21 mouse cellular contexts compared by ENCODE assay signal in the genomic region with DNA sequence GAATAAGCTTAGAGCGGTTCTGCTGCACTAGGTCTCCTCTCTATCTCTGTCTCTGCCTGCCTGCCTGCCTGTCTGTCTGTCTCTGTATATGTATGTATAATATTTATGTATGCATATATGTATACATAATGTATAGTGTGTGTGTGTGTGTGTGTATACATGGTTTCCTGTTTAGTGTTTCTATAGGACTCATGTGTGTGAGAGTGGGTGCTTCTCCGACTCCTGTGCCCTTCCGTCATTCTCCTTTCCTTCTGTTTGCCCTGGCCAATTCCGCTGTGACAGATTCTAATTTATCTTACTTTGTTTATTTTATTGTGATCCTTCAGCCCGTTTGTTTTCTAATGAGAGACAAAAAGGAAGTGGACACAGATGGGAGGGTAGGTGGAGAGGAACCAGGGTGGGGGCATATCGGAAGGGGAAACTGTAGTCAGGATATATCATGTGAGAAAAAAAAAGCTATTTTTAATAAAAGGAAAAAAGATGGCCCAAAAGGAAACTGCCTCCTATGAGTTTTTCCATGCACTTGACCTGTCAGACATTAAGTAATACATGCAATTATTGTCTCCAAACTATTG.
DNase-seq lines count a peak whose midpoint lies in the region; ATAC-seq and TF ChIP-seq lines count a peak whose summit lies in the region.
"Had no signal": no experiment of that assay in that cellular context is flagged by ENCODE, and none has a peak within 500 bp of the region (broad histone marks: within the 10 kb centered on the region; RNA-seq: fewer than 3 reads in every experiment).

No protein-coding gene starts in this region.

- no peak overlapping the region for H3K9ac ChIP-seq in kidney, embryonic 16.5 days (replicated peaks; ENCODE audit: low read length)
- H3K9ac ChIP-seq: forebrain, embryonic 13.5 days; intestine, embryonic 15.5 days; limb, embryonic 13.5 days; liver, embryonic 12.5 days had no signal

- no peak for TF ChIP-seq CTCF in kidney, adult 2 months (conservative IDR thresholded peaks at IDR 0.05; ENCODE audit: insufficient read depth, insufficient read length, low read depth, low read length)

- ATAC-seq in kidney, embryonic 16.5 days (ENCODE audit: low FRiP score, low TSS enrichment): 0 out of 2 replicates have a peak, but pooled peaks have one; percentile 27
- peak; percentile 66 for ATAC-seq in megakaryocyte, adult 5-6 weeks (ENCODE audit: poor library complexity, severe bottlenecking)
- ATAC-seq: forebrain, embryonic 13.5 days; hindbrain, embryonic 16.5 days; intestine, embryonic 15.5 days; liver, embryonic 12.5 days had no signal

- H3K36me3 ChIP-seq in kidney, adult 2 months (ENCODE audit: control insufficient read depth, insufficient read depth, low read length): no peaks in the 10 kb centered on the region
- no peaks in the 10 kb centered on the region for H3K36me3 ChIP-seq in kidney, embryonic 16.5 days (ENCODE audit: insufficient read depth, low read length)
- H3K36me3 ChIP-seq: G1E; heart, embryonic 10.5 days; intestine, embryonic 15.5 days; limb, embryonic 13.5 days; liver, embryonic 12.5 days had no signal

- DNase-seq in kidney, adult 2 months: peak; percentile 67
- no peak for DNase-seq in kidney, adult 18-20 months
- no peak for DNase-seq in adrenal gland, postnatal 10 days
- DNase-seq in Muller cell, postnatal 12 days (ENCODE audit: inconsistent ontology term): no peak
- DNase-seq: adrenal gland, adult 2 months; cerebellum, adult 8-10 months; cerebellum, postnatal 36 days; layer of hippocampus, adult 9-11 months; lung, adult 18-20 months; thymus, postnatal 14 days had no signal

- H3K9me3 ChIP-seq in kidney, embryonic 16.5 days (ENCODE audit: low read length): no peaks in the 10 kb centered on the region
- H3K9me3 ChIP-seq: forebrain, embryonic 13.5 days; heart, embryonic 10.5 days; intestine, embryonic 15.5 days; limb, embryonic 13.5 days; liver, embryonic 12.5 days had no signal

- no peak overlapping the region for H3K4me3 ChIP-seq in kidney, adult 2 months (ENCODE audit: insufficient read depth, low read depth, low read length)
- H3K4me3 ChIP-seq in brown adipose tissue, adult 24 weeks (ENCODE audit: insufficient read depth, low read depth, low read length): no peak overlapping the region
- no peak overlapping the region for H3K4me3 ChIP-seq in kidney, embryonic 16.5 days (ENCODE audit: low read length)
- H3K4me3 ChIP-seq: forebrain, embryonic 13.5 days; heart, embryonic 10.5 days; intestine, embryonic 15.5 days; limb, embryonic 13.5 days; liver, embryonic 12.5 days had no signal

- no peaks in the 10 kb centered on the region for H3K27me3 ChIP-seq in kidney, adult 2 months (replicated peaks; ENCODE audit: control insufficient read depth, insufficient read depth, low read length)
- no peaks in the 10 kb centered on the region for H3K27me3 ChIP-seq in kidney, embryonic 16.5 days (ENCODE audit: insufficient read depth, low read length)
- H3K27me3 ChIP-seq: CH12.LX; forebrain, embryonic 13.5 days; intestine, embryonic 15.5 days; limb, embryonic 13.5 days; liver, embryonic 12.5 days had no signal

- no peak overlapping the region for H3K4me2 ChIP-seq in kidney, embryonic 16.5 days (replicated peaks; ENCODE audit: low read depth, low read length)
- H3K4me2 ChIP-seq: forebrain, embryonic 13.5 days; intestine, embryonic 15.5 days; limb, embryonic 13.5 days; liver, embryonic 12.5 days had no signal

- WGBS in kidney, adult 2 months: 50% methylated on average over 6 of the region's 6 CpGs
- 51% methylated on average over 6 of the region's 6 CpGs for WGBS in kidney, embryonic 16.5 days

- H3K4me1 ChIP-seq in kidney, adult 2 months (ENCODE audit: control insufficient read depth, insufficient read depth, low read length): no peaks in the 10 kb centered on the region
- H3K4me1 ChIP-seq in brown adipose tissue, adult 24 weeks (ENCODE audit: control insufficient read depth, insufficient read depth, insufficient read length, low read length): peaks cover 3% of the 10 kb centered on the region
- no peaks in the 10 kb centered on the region for H3K4me1 ChIP-seq in kidney, embryonic 16.5 days (ENCODE audit: insufficient read depth, low read length)
- H3K4me1 ChIP-seq: forebrain, embryonic 13.5 days; heart, embryonic 10.5 days; intestine, embryonic 15.5 days; limb, embryonic 13.5 days; liver, embryonic 12.5 days had no signal

- 0 out of 2 replicates have a peak overlapping the region, but pooled peaks have one; percentile 3 for H3K27ac ChIP-seq in kidney, adult 2 months (ENCODE audit: insufficient read depth, low read depth, low read length)
- H3K27ac ChIP-seq in brown adipose tissue, adult 24 weeks (replicated peaks; ENCODE audit: low read depth, low read length): peak overlapping the region; percentile 40
- H3K27ac ChIP-seq in kidney, embryonic 16.5 days (ENCODE audit: low read length): peak overlapping the region; percentile 58; the same call in 1 of the 2 replicates
- H3K27ac ChIP-seq: forebrain, embryonic 13.5 days; heart, embryonic 10.5 days; limb, embryonic 13.5 days; liver, embryonic 12.5 days had no signal

- TF ChIP-seq POLR2A in kidney, adult 2 months (IDR thresholded peaks at IDR 0.05; ENCODE audit: low read depth, low read length): no peak

Comparison
In these comparisons a context has a peak if more than half of its experiments do, and no peak if none do; other contexts are left out.
1. H3K27ac ChIP-seq: peak in every context shown above with its lines; median percentile 58 in kidney, embryonic 16.5 days; 40 in brown adipose tissue, adult 24 weeks; 3 in kidney, adult 2 months.